Mouse (Mus musculus): ENCODE data around the gene Gm21996. TPM values are rescaled to one million over a fixed set of nuclear protein-coding genes. Genes with fewer than 3 reads are reported as not detected.
"Not testable (repeated sequence)": the region's sequence is repeated elsewhere in the genome, so short reads cannot be mapped to it uniquely, and the experiment has no call there.

Gm21996 gene
- polyA plus RNA-seq (2015; fragmentation: Nextera tagmentation; extraction: Ambion mirVana), result not detected in 2 replicates

DNA sequence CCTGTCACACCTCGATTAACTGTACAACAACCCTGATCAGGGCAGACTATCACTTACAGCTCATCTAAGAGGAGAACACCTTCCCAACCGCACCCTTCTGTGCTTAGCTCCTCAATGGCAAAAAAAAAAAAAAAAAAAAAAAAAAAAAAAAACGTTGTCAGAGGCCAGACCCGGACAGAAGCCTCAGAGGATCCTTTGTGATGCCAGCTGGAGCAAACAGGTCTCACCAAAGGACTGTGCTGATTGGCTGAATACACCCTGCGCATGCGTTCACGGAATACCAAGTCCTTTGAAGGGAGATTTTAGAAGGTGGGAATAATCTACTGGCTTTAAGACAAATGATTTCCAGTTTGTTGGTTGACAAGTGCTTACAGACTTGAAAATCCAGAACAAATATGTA lies at the start of gene Gm21996:
TSS of gene Gm21996 (minus strand) at position 101 of the 400 bp plus-strand sequence.
- H3K9me3 ChIP-seq; H3K27me3 ChIP-seq (replicated peaks); ATAC-seq (ENCODE audit: insufficient read depth, low FRiP score, low read depth); H3K4me2 ChIP-seq; H3K9ac ChIP-seq; H3K4me3 ChIP-seq (replicated peaks); H3K36me3 ChIP-seq; H3K4me1 ChIP-seq; H3K27ac ChIP-seq: not testable (repeated sequence)
- no CpG with 5 or more reads among the region's 7 CpGs for WGBS

All from stomach, embryonic 15.5 days (tissue).